Mouse (Mus musculus): Measurements from ENCODE around the gene Maml3. TPM values are rescaled to one million over a fixed set of nuclear protein-coding genes. Genes with fewer than 3 reads are reported as not detected.

Maml3 gene
- total and polyA plus RNA-seq, 3 experiments = 0.81 to 1.8 (median 0.98) TPM

DNA sequence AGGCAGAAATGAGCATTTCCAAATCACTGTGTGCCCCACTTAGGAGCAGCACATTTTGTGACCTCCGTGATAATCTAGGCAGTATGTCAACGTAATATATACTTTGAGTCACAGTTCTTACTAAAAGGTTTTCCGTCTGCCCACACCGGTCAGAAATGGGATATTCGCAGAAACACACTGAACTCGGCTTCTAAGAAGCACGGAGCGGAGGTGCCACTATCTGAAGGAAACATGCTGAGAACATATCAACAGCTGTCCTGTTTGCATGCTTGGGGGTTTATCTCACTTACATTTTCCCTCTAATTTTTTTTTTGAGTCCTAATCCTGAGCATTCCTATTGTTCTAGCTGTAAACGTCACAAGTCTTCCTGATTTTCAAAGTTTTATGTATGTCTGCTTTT lies 226.3 kb downstream of the Maml3 start:
- dilution Hi-C loops (cut with MboI; ENCODE audit: extremely low pct_ligation_motif_present, extremely low pct_unique_long_range_greater_than_20kb, low sequenced_read_pairs) = no loop called here
- H3K9ac ChIP-seq (ENCODE audit: insufficient read depth, low read depth) = no peak overlapping the region
- TF ChIP-seq E2F4 (IDR thresholded peaks at IDR 0.05; ENCODE audit: insufficient replicate concordance, low read depth, low read length) (no peak), PAX5 (IDR thresholded peaks at IDR 0.05; ENCODE audit: low read length) (no peak), CHD2 (IDR thresholded peaks at IDR 0.05; ENCODE audit: low read length) (no peak), USF1 (IDR thresholded peaks at IDR 0.05; ENCODE audit: low read depth, low read length) (no peak), ZMIZ1 (IDR thresholded peaks at IDR 0.05; ENCODE audit: low read depth, low read length) (no peak), EP300 (IDR thresholded peaks at IDR 0.05; ENCODE audit: low read length) (no peak), MYC (IDR thresholded peaks at IDR 0.05; ENCODE audit: low read depth, low read length) (no peak), USF2 (conservative IDR thresholded peaks at IDR 0.05; ENCODE audit: low read depth, low read length) (no peak)
- H3K9me3 ChIP-seq (replicated peaks; ENCODE audit: low read length) = no peaks in the 10 kb centered on the region
- no peaks in the 10 kb centered on the region for H3K36me3 ChIP-seq (replicated peaks in 1 of 2; ENCODE audit: control insufficient read depth in 1 of 2, insufficient read depth in 1 of 2, low read length in 1 of 2)
- in situ Hi-C loops (cut with MboI; ENCODE audit: low pct_ligation_motif_present, low pct_unique_long_range_greater_than_20kb, low sequenced_read_pairs) = no loop called here
- peaks cover 0 to 7% of the 10 kb centered on the region in 2 experiments; a peak in 2 of 4 replicates for H3K4me1 ChIP-seq (ENCODE audit: control insufficient read depth in 1 of 2, insufficient read depth in 2 of 2)
- no peak overlapping the region for H3K27ac ChIP-seq (ENCODE audit: insufficient read depth, low read depth)
- no peak for DNase-seq (ENCODE audit: extremely low read depth)
- H3K4me2 ChIP-seq (ENCODE audit: insufficient read depth, low read depth, poor library complexity, severe bottlenecking) = no peak overlapping the region
- no peak overlapping the region for H3K4me3 ChIP-seq (replicated peaks in 1 of 3; ENCODE audit: low read depth in 2 of 3, low read length in 2 of 3, poor library complexity in 1 of 3)
- H3K27me3 ChIP-seq (replicated peaks) = no peaks in the 10 kb centered on the region
- no peaks in the 10 kb centered on the region for H3K79me2 ChIP-seq (replicated peaks; ENCODE audit: control insufficient read depth, extremely low read depth, insufficient read depth, poor library complexity, severe bottlenecking)

DNA sequence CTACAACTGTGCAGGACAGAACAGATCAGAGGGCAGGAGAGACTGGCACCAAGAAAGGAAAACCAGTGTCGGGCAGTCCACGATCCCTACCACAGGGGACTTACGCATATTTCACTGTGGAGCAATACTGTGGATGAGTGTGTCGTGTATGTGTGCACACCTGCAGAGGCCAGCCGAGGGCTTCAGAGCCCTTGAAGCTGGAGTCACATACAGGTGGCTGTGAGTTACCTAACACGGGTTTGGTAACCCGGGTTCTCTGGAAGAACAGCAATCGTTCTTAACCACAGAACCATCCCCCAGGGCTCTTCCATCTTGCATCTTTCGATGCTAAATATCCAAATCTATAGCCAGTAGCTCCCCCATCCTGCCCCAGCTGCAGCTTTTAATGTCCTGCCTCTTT lies 228.1 kb downstream of the Maml3 start:
- Histone ChIP-seq H3K79me2 (replicated peaks; ENCODE audit: control insufficient read depth, extremely low read depth, insufficient read depth, poor library complexity, severe bottlenecking) (no peaks in the 10 kb centered on the region), H3K27me3 (replicated peaks) (no peaks in the 10 kb centered on the region), H3K4me2 (ENCODE audit: insufficient read depth, low read depth, poor library complexity, severe bottlenecking) (no peak overlapping the region), H3K4me3 (replicated peaks in 1 of 3; ENCODE audit: low read depth in 2 of 3, low read length in 2 of 3, poor library complexity in 1 of 3) (no peak overlapping the region), H3K9me3 (replicated peaks; ENCODE audit: low read length) (no peaks in the 10 kb centered on the region), H3K4me1 (ENCODE audit: control insufficient read depth in 1 of 2, insufficient read depth in 2 of 2) (peaks cover 0 to 14% of the 10 kb centered on the region in 2 experiments; a peak in 2 of 4 replicates), H3K27ac (ENCODE audit: insufficient read depth, low read depth) (no peak overlapping the region), H3K9ac (ENCODE audit: insufficient read depth, low read depth) (no peak overlapping the region), H3K36me3 (replicated peaks in 1 of 2; ENCODE audit: control insufficient read depth in 1 of 2, insufficient read depth in 1 of 2, low read length in 1 of 2) (no peaks in the 10 kb centered on the region)
- dilution Hi-C loops (cut with MboI; ENCODE audit: extremely low pct_ligation_motif_present, extremely low pct_unique_long_range_greater_than_20kb, low sequenced_read_pairs) = no loop called here
- in situ Hi-C loops (cut with MboI; ENCODE audit: low pct_ligation_motif_present, low pct_unique_long_range_greater_than_20kb, low sequenced_read_pairs) = no loop called here
- DNase-seq (ENCODE audit: extremely low read depth) = no peak
- TF ChIP-seq CHD1 (IDR thresholded peaks at IDR 0.05; ENCODE audit: low read depth, low read length) (no peak), IRF4 (IDR thresholded peaks at IDR 0.05; ENCODE audit: low read depth, low read length) (no peak), ZNF384 (IDR thresholded peaks at IDR 0.05; ENCODE audit: low read depth, low read length) (no peak), SMC3 (IDR thresholded peaks at IDR 0.05; ENCODE audit: low read depth, low read length) (no peak), POLR2AphosphoS2 (IDR thresholded peaks at IDR 0.05; ENCODE audit: low read depth, low read length) (no peak), E2F4 (IDR thresholded peaks at IDR 0.05; ENCODE audit: insufficient replicate concordance, low read depth, low read length) (no peak), SIN3A (IDR thresholded peaks at IDR 0.05; ENCODE audit: low read length) (no peak), HCFC1 (IDR thresholded peaks at IDR 0.05; ENCODE audit: low read depth, low read length) (no peak), JUND (conservative IDR thresholded peaks at IDR 0.05; ENCODE audit: low read depth, low read length) (no peak), GABPA (IDR thresholded peaks at IDR 0.05; ENCODE audit: insufficient replicate concordance, low read depth, low read length) (no peak), ZC3H11A (IDR thresholded peaks at IDR 0.05; ENCODE audit: low read depth, low read length) (no peak), BHLHE40 (IDR thresholded peaks at IDR 0.05; ENCODE audit: low read depth, low read length) (no peak), TCF12 (IDR thresholded peaks at IDR 0.05; ENCODE audit: low read depth, low read length) (no peak), MAZ (IDR thresholded peaks at IDR 0.05; ENCODE audit: low read depth, low read length) (no peak), UBTF (IDR thresholded peaks at IDR 0.05; ENCODE audit: low read depth, low read length) (no peak), NELFE (IDR thresholded peaks at IDR 0.05; ENCODE audit: low read depth, low read length) (no peak), CHD2 (IDR thresholded peaks at IDR 0.05; ENCODE audit: low read length) (no peak), RAD21 (IDR thresholded peaks at IDR 0.05; ENCODE audit: low read depth, low read length) (no peak; the same call in 1 of the 2 replicates), USF1 (IDR thresholded peaks at IDR 0.05; ENCODE audit: low read depth, low read length) (no peak), PAX5 (IDR thresholded peaks at IDR 0.05; ENCODE audit: low read length) (no peak)

Data from CH12.LX (cell line).